Mouse (Mus musculus): ENCODE results near the gene Ppfibp2. TPM values are rescaled to one million over a fixed set of nuclear protein-coding genes. Genes with fewer than 3 reads are reported as not detected.

The Ppfibp2 gene
- 1 to 10 TPM; 6.9 TPM for total RNA-seq (2021)
- long read RNA-seq, experiment 1, partial matches to known transcripts: 5 of 12 reads
- long read RNA-seq, experiment 1, other reads (novel, unspliced or antisense): 4 of 12 reads
- long read RNA-seq, experiment 2, partial matches to known transcripts: 7 of 19 reads
- long read RNA-seq, experiment 2, other reads (novel, unspliced or antisense): 12 of 19 reads

GRCm38 (mm10) chr7:107594857-107595402, at the start of gene Ppfibp2:
Gene Ppfibp2, plus strand, starts transcription at chr7:107595207.
- DNase-seq (ENCODE audit: extremely low spot score in 1 of 2, low spot score in 2 of 2): peak; percentile 76 to 85
- no peak for TF ChIP-seq CTCF (IDR thresholded peaks at IDR 0.05)
- Histone ChIP-seq H3K27ac (peak within 1 kb of the TSS; percentile 64), H3K4me3 (peak within 1 kb of the TSS; percentile 55)
- intact Hi-C loops (cut with DNase I): loop anchor here (5.0 kb wide), 2 partner anchors 62 to 152 kb away; no protein-coding TSS in a partner anchor

GRCm38 (mm10) chr7:107547872-107548271, 47.1 kb upstream of the Ppfibp2 start:
- DNase-seq (ENCODE audit: extremely low spot score in 1 of 2, low spot score in 2 of 2): no peak
- Histone ChIP-seq H3K27ac (no peak overlapping the region), H3K4me3 (no peak overlapping the region)
- TF ChIP-seq CTCF (IDR thresholded peaks at IDR 0.05): no peak
- intact Hi-C loops (cut with DNase I): no loop called here

- Histone ChIP-seq H3K27ac (no peak overlapping the region), H3K4me3 (no peak overlapping the region)
- no peak for TF ChIP-seq CTCF (IDR thresholded peaks at IDR 0.05)
- DNase-seq (ENCODE audit: extremely low spot score in 1 of 2, low spot score in 2 of 2): no peak
- intact Hi-C loops (cut with DNase I): no loop called here
Measured at GRCm38 (mm10) chr7:107553461-107553860, 41.5 kb upstream of the Ppfibp2 start.

- H3K27ac ChIP-seq: no peak overlapping the region
- no peak for DNase-seq (ENCODE audit: extremely low spot score in 1 of 2, low spot score in 2 of 2)
Measured at GRCm38 (mm10) chr7:107555906-107556305, 39.1 kb upstream of the Ppfibp2 start.

GRCm38 (mm10) chr7:107560675-107561074, 34.3 kb upstream of the Ppfibp2 start:
- no peak overlapping the region for H3K4me3 ChIP-seq
- intact Hi-C loops (cut with DNase I): no loop called here
- H3K27ac ChIP-seq: no peak overlapping the region
- TF ChIP-seq CTCF (IDR thresholded peaks at IDR 0.05): no peak
- no peak for DNase-seq (ENCODE audit: extremely low spot score in 1 of 2, low spot score in 2 of 2)

More at GRCm38 (mm10) chr7:107555906-107556305, 39.1 kb upstream of the Ppfibp2 start:
- TF ChIP-seq CTCF (IDR thresholded peaks at IDR 0.05): peak; percentile 48
- intact Hi-C loops (cut with DNase I): no loop called here
- no peak overlapping the region for H3K4me3 ChIP-seq

GRCm38 (mm10) chr7:107561584-107561983, 33.4 kb upstream of the Ppfibp2 start:
- intact Hi-C loops (cut with DNase I): no loop called here

GRCm38 (mm10) chr7:107563727-107564126, 31.3 kb upstream of the Ppfibp2 start:
- Histone ChIP-seq H3K4me3 (no peak overlapping the region), H3K27ac (no peak overlapping the region)
- intact Hi-C loops (cut with DNase I): no loop called here
- DNase-seq (ENCODE audit: extremely low spot score in 1 of 2, low spot score in 2 of 2): no peak
- no peak for TF ChIP-seq CTCF (IDR thresholded peaks at IDR 0.05)

More at GRCm38 (mm10) chr7:107561584-107561983, 33.4 kb upstream of the Ppfibp2 start:
- Histone ChIP-seq H3K27ac (no peak overlapping the region), H3K4me3 (no peak overlapping the region)
- TF ChIP-seq CTCF (IDR thresholded peaks at IDR 0.05): no peak
- no peak for DNase-seq (ENCODE audit: extremely low spot score in 1 of 2, low spot score in 2 of 2)

GRCm38 (mm10) chr7:107567261-107567671, 27.7 kb upstream of the Ppfibp2 start, which contains the start of gene Olfml1:
Gene Olfml1, plus strand, starts transcription at chr7:107567446.
- Histone ChIP-seq H3K27ac (peak within 1 kb of the TSS; percentile 64), H3K4me3 (peak within 1 kb of the TSS; percentile 33)
- intact Hi-C loops (cut with DNase I): no loop called here
- TF ChIP-seq CTCF (IDR thresholded peaks at IDR 0.05): no peak
- DNase-seq (ENCODE audit: extremely low spot score in 1 of 2, low spot score in 2 of 2): peak in 1 of 2 experiments; percentile 11

- Histone ChIP-seq H3K27ac (peak overlapping the region; percentile 64), H3K4me3 (peak overlapping the region; percentile 33)
- DNase-seq (ENCODE audit: extremely low spot score in 1 of 2, low spot score in 2 of 2): no peak
- intact Hi-C loops (cut with DNase I): no loop called here
- TF ChIP-seq CTCF (IDR thresholded peaks at IDR 0.05): no peak
Measured at GRCm38 (mm10) chr7:107567674-107568073, 27.3 kb upstream of the Ppfibp2 start.

GRCm38 (mm10) chr7:107568971-107569370, 26.0 kb upstream of the Ppfibp2 start:
- no peak for DNase-seq (ENCODE audit: extremely low spot score in 1 of 2, low spot score in 2 of 2)
- no peak for TF ChIP-seq CTCF (IDR thresholded peaks at IDR 0.05)
- intact Hi-C loops (cut with DNase I): no loop called here
- Histone ChIP-seq H3K4me3 (no peak overlapping the region), H3K27ac (no peak overlapping the region)

GRCm38 (mm10) chr7:107573856-107574255, 21.2 kb upstream of the Ppfibp2 start:
- TF ChIP-seq CTCF (IDR thresholded peaks at IDR 0.05): no peak; the same call in 1 of the 2 replicates
- DNase-seq (ENCODE audit: extremely low spot score in 1 of 2, low spot score in 2 of 2): no peak
- Histone ChIP-seq H3K4me3 (no peak overlapping the region), H3K27ac (no peak overlapping the region)
- intact Hi-C loops (cut with DNase I): no loop called here

GRCm38 (mm10) chr7:107574276-107574675, 20.7 kb upstream of the Ppfibp2 start:
- Histone ChIP-seq H3K4me3 (no peak overlapping the region), H3K27ac (no peak overlapping the region)
- TF ChIP-seq CTCF (IDR thresholded peaks at IDR 0.05): no peak
- no peak for DNase-seq (ENCODE audit: extremely low spot score in 1 of 2, low spot score in 2 of 2)
- intact Hi-C loops (cut with DNase I): no loop called here

GRCm38 (mm10) chr7:107592641-107593040, 2.4 kb upstream of the Ppfibp2 start:
- DNase-seq (ENCODE audit: extremely low spot score in 1 of 2, low spot score in 2 of 2): peak in 1 of 2 experiments; percentile 11
- Histone ChIP-seq H3K4me3 (no peak overlapping the region), H3K27ac (no peak overlapping the region)
- no peak for TF ChIP-seq CTCF (IDR thresholded peaks at IDR 0.05)
- intact Hi-C loops (cut with DNase I): no loop called here

Data from left cerebral cortex, adult 2 months (tissue).